Mouse (Mus musculus): ENCODE measurements at regions not wholly inside any gene's neighbourhood (a gene's known extent, or its start where the extent isn't known, plus 50 kb on each side); places are given as distances from the start of the nearest gene placed in this dataset.

GRCm38 (mm10) chr7:98770257-98770890 is 64.5 kb upstream of the Wnt11 start:
- TF ChIP-seq POLR2A (IDR thresholded peaks at IDR 0.05; ENCODE audit: extremely low read depth, insufficient read depth, low read length) (no peak), CTCF (IDR thresholded peaks at IDR 0.05; ENCODE audit: extremely low read depth, insufficient read depth, low read length) (no peak)
